Mouse (Mus musculus) CH12F3 (cell line): ENCODE data around the gene Slc9b1.

Experiments used
- in situ Hi-C: fragments of 300-500 bp; cut with MboI; formaldehyde crosslinking; loops from 2 replicates; pipeline ENCODE4 v1.14.3; 2020; ENCODE audit warnings: low sequenced_read_pairs

Slc9b1 gene

GRCm38 (mm10) chr3:135347739-135348264 lies at the start of gene Slc9b1:
TSS of gene Slc9b1 (plus strand) at chr3:135348029.
- in situ Hi-C loops = no loop called here

- in situ Hi-C loops = loop anchor here (25.0 kb wide), 1 partner anchor 214 kb away; no protein-coding TSS in a partner anchor
Observed at GRCm38 (mm10) chr3:135298560-135298959, 49.3 kb upstream of the Slc9b1 start.

- in situ Hi-C loops = no loop called here
Observed at GRCm38 (mm10) chr3:135300081-135300480, 47.7 kb upstream of the Slc9b1 start.

- in situ Hi-C loops = no loop called here
Observed at GRCm38 (mm10) chr3:135304060-135304459, 43.8 kb upstream of the Slc9b1 start.

- in situ Hi-C loops = no loop called here
Observed at GRCm38 (mm10) chr3:135304566-135304965, 43.3 kb upstream of the Slc9b1 start.

GRCm38 (mm10) chr3:135307411-135308259 lies 40.2 kb upstream of the Slc9b1 start, which contains the start of gene Slc9b2:
TSS of gene Slc9b2 (plus strand) at chr3:135307700.
- in situ Hi-C loops = no loop called here

GRCm38 (mm10) chr3:135312916-135313491 lies 34.8 kb upstream of the Slc9b1 start:
- in situ Hi-C loops = no loop called here

GRCm38 (mm10) chr3:135313727-135314126 lies 34.1 kb upstream of the Slc9b1 start:
- in situ Hi-C loops = no loop called here

GRCm38 (mm10) chr3:135314811-135315210 lies 33.0 kb upstream of the Slc9b1 start:
- in situ Hi-C loops = no loop called here

GRCm38 (mm10) chr3:135315720-135316425 lies 32.0 kb upstream of the Slc9b1 start:
- in situ Hi-C loops = no loop called here

- in situ Hi-C loops = no loop called here
Observed at GRCm38 (mm10) chr3:135318331-135318730, 29.5 kb upstream of the Slc9b1 start.

- in situ Hi-C loops = no loop called here
Observed at GRCm38 (mm10) chr3:135324354-135324753, 23.5 kb upstream of the Slc9b1 start.

GRCm38 (mm10) chr3:135327176-135327575 lies 20.7 kb upstream of the Slc9b1 start:
- in situ Hi-C loops = no loop called here

GRCm38 (mm10) chr3:135327601-135328000 lies 20.2 kb upstream of the Slc9b1 start:
- in situ Hi-C loops = no loop called here

GRCm38 (mm10) chr3:135328560-135328959 lies 19.3 kb upstream of the Slc9b1 start:
- in situ Hi-C loops = no loop called here

- in situ Hi-C loops = no loop called here
Observed at GRCm38 (mm10) chr3:135332691-135333090, 15.1 kb upstream of the Slc9b1 start.

GRCm38 (mm10) chr3:135333763-135334162 lies 14.1 kb upstream of the Slc9b1 start:
- in situ Hi-C loops = no loop called here

GRCm38 (mm10) chr3:135349022-135349421 lies 1.2 kb downstream of the Slc9b1 start:
- in situ Hi-C loops = no loop called here

- in situ Hi-C loops = no loop called here
Observed at GRCm38 (mm10) chr3:135351857-135352256, 4.0 kb downstream of the Slc9b1 start.

- in situ Hi-C loops = no loop called here
Observed at GRCm38 (mm10) chr3:135357394-135357793, 9.6 kb downstream of the Slc9b1 start.

- in situ Hi-C loops = loop anchor here (25.0 kb wide), 1 partner anchor 361 kb away; no protein-coding TSS in a partner anchor
Observed at GRCm38 (mm10) chr3:135375836-135376235, 28.0 kb downstream of the Slc9b1 start.
